Mouse (Mus musculus) liver, embryonic 14.5 days (tissue): ENCODE data around the gene Peli1.

ENCODE experiments used
- CTCF ChIP-seq: IDR thresholded peaks from 2 replicates; pipeline ENCODE4 v1.5.1; 2016; ENCODE audit warnings: antibody characterized with exemption, low read depth, control low read depth
- EP300 ChIP-seq: IDR thresholded peaks from 2 replicates; pipeline ENCODE4 v1.6.1; 2016; ENCODE audit warnings: antibody characterized with exemption, low read depth

GRCm38 (mm10) chr11:21116623-21117295, 25.7 kb downstream of the Peli1 start:
- TF ChIP-seq CTCF (no peak), EP300 (no peak)
